Mouse (Mus musculus) olfactory bulb, adult 2 months (tissue): Measurements from ENCODE around the gene Fbxo7.

Experiments
- CTCF ChIP-seq: fragments of 200-500 bp; IDR thresholded peaks from 2 replicates; pipeline ENCODE4 v1.5.1; 2012; ENCODE audit warnings: low read depth, mild to moderate bottlenecking, low read length, moderate library complexity; ENCODE audit not compliant: insufficient read depth
- POLR2A ChIP-seq: fragments of 200-500 bp; IDR thresholded peaks from 2 replicates; pipeline ENCODE4 v1.6.1; 2012; ENCODE audit warnings: mild to moderate bottlenecking, low read depth, low read length, moderate library complexity; ENCODE audit not compliant: insufficient read depth

GRCm38 (mm10) chr10:85989412-85990115 is 32.2 kb upstream of the Fbxo7 start:
- TF ChIP-seq POLR2A (no peak), CTCF (no peak)
